Mouse (Mus musculus): ENCODE results near the gene Uimc1. TPM values are rescaled to one million over a fixed set of nuclear protein-coding genes. Genes with fewer than 3 reads are reported as not detected.
"Not testable (repeated sequence)": the region's sequence is repeated elsewhere in the genome, so short reads cannot be mapped to it uniquely, and the experiment has no call there.

The Uimc1 gene
- polyA plus RNA-seq, 1 experiment from 2014 or later, result 22.6 TPM

- H3K36me3 ChIP-seq, result no peaks in the 10 kb centered on the region; the same call in 1 of the 2 replicates
- no peak overlapping the region for H3K4me3 ChIP-seq
- H3K9ac ChIP-seq, result no peak overlapping the region
- ATAC-seq (ENCODE audit: low FRiP score, low read depth), result no peak
- no peak overlapping the region for H3K27ac ChIP-seq
- no peak overlapping the region for H3K4me2 ChIP-seq (replicated peaks)
- H3K9me3 ChIP-seq, result no peaks in the 10 kb centered on the region
- H3K27me3 ChIP-seq (replicated peaks), result no peaks in the 10 kb centered on the region
- H3K4me1 ChIP-seq, result peaks cover 15% of the 10 kb centered on the region
- WGBS, result 88% methylated on average over 3 of the region's 3 CpGs
These were observed 2.3 kb upstream of the Uimc1 start for GRCm38 (mm10) chr13:55102366-55102765.

- H3K4me1 ChIP-seq, result peaks cover 15% of the 10 kb centered on the region
- no peak for ATAC-seq (ENCODE audit: low FRiP score, low read depth)
- 96% methylated on average over 11 of the region's 11 CpGs for WGBS
- no peak overlapping the region for H3K9ac ChIP-seq
- H3K4me2 ChIP-seq (replicated peaks), result no peak overlapping the region
- no peak overlapping the region for H3K4me3 ChIP-seq
- H3K36me3 ChIP-seq, result no peaks in the 10 kb centered on the region
- no peaks in the 10 kb centered on the region for H3K27me3 ChIP-seq (replicated peaks)
- no peak overlapping the region for H3K27ac ChIP-seq
- H3K9me3 ChIP-seq, result no peaks in the 10 kb centered on the region
These were observed 1.5 kb upstream of the Uimc1 start for GRCm38 (mm10) chr13:55101627-55102026.

GRCm38 (mm10) chr13:55099066-55099725 lies 904 bp downstream of the Uimc1 start:
- H3K27ac ChIP-seq, result no peak overlapping the region
- peaks cover 9% of the 10 kb centered on the region; the same call in 1 of the 2 replicates for H3K4me1 ChIP-seq
- no peaks in the 10 kb centered on the region for H3K9me3 ChIP-seq
- no peaks in the 10 kb centered on the region for H3K36me3 ChIP-seq
- peak; percentile 21 for ATAC-seq (ENCODE audit: low FRiP score, low read depth)
- H3K27me3 ChIP-seq (replicated peaks), result no peaks in the 10 kb centered on the region
- H3K4me3 ChIP-seq, result peak overlapping the region; percentile 87
- WGBS, result 37% methylated on average over 20 of the region's 20 CpGs
- H3K4me2 ChIP-seq (replicated peaks), result peak overlapping the region; percentile 63
- H3K9ac ChIP-seq, result peak overlapping the region; percentile 86

GRCm38 (mm10) chr13:55097841-55098240 lies 2.3 kb downstream of the Uimc1 start:
- not testable (repeated sequence) for H3K4me3 ChIP-seq; H3K27me3 ChIP-seq (replicated peaks); H3K9me3 ChIP-seq; H3K36me3 ChIP-seq; H3K27ac ChIP-seq; H3K4me1 ChIP-seq; ATAC-seq (ENCODE audit: low FRiP score, low read depth); H3K9ac ChIP-seq; H3K4me2 ChIP-seq (replicated peaks)
- 92% methylated on average over 3 of the region's 3 CpGs for WGBS

- no peak overlapping the region for H3K4me2 ChIP-seq (replicated peaks)
- H3K36me3 ChIP-seq, result peaks cover 7% of the 10 kb centered on the region; the same call in 1 of the 2 replicates
- no peak for ATAC-seq (ENCODE audit: low FRiP score, low read depth)
- no peaks in the 10 kb centered on the region for H3K9me3 ChIP-seq
- H3K27me3 ChIP-seq (replicated peaks), result no peaks in the 10 kb centered on the region
- 92% methylated on average over 4 of the region's 4 CpGs for whole genome bisulfite sequencing
- H3K4me1 ChIP-seq, result no peaks in the 10 kb centered on the region
- H3K4me3 ChIP-seq, result no peak overlapping the region
- no peak overlapping the region for H3K27ac ChIP-seq
- H3K9ac ChIP-seq, result no peak overlapping the region
These were observed 7.5 kb downstream of the Uimc1 start for GRCm38 (mm10) chr13:55092588-55092987.

GRCm38 (mm10) chr13:55075597-55075996 lies 24.5 kb downstream of the Uimc1 start:
- H3K36me3 ChIP-seq, result peaks cover 8% of the 10 kb centered on the region; the same call in 1 of the 2 replicates
- whole genome bisulfite sequencing, result 55% methylated on average over 5 of the region's 5 CpGs
- H3K4me3 ChIP-seq, result no peak overlapping the region

GRCm38 (mm10) chr13:55071322-55071721 lies 28.8 kb downstream of the Uimc1 start:
- no peak for ATAC-seq (ENCODE audit: low FRiP score, low read depth)
- no peaks in the 10 kb centered on the region for H3K27me3 ChIP-seq (replicated peaks)
- H3K4me1 ChIP-seq, result no peaks in the 10 kb centered on the region
- no peak overlapping the region for H3K9ac ChIP-seq
- no peak overlapping the region for H3K4me2 ChIP-seq (replicated peaks)
- H3K36me3 ChIP-seq, result 0 out of 2 replicates have a peak, but pooled peaks cover 2% of the 10 kb centered on the region
- H3K4me3 ChIP-seq, result no peak overlapping the region
- WGBS, result 3% methylated on average over 3 of the region's 3 CpGs
- H3K27ac ChIP-seq, result no peak overlapping the region
- no peaks in the 10 kb centered on the region for H3K9me3 ChIP-seq

More at GRCm38 (mm10) chr13:55075597-55075996, 24.5 kb downstream of the Uimc1 start:
- ATAC-seq (ENCODE audit: low FRiP score, low read depth), result no peak
- Histone ChIP-seq H3K27me3 (replicated peaks) (no peaks in the 10 kb centered on the region), H3K27ac (no peak overlapping the region), H3K9ac (no peak overlapping the region), H3K9me3 (no peaks in the 10 kb centered on the region), H3K4me1 (no peaks in the 10 kb centered on the region), H3K4me2 (replicated peaks) (no peak overlapping the region)

- H3K4me3 ChIP-seq, result no peak overlapping the region
- H3K4me1 ChIP-seq, result no peaks in the 10 kb centered on the region
- no peaks in the 10 kb centered on the region for H3K27me3 ChIP-seq (replicated peaks)
- H3K9me3 ChIP-seq, result no peaks in the 10 kb centered on the region
- no peaks in the 10 kb centered on the region; the same call in 1 of the 2 replicates for H3K36me3 ChIP-seq
- H3K4me2 ChIP-seq (replicated peaks), result no peak overlapping the region
- no peak overlapping the region for H3K27ac ChIP-seq
- no peak for ATAC-seq (ENCODE audit: low FRiP score, low read depth)
- H3K9ac ChIP-seq, result no peak overlapping the region
- WGBS, result 68% methylated on average over 7 of the region's 7 CpGs
These were observed 30.4 kb downstream of the Uimc1 start for GRCm38 (mm10) chr13:55069719-55070118.

GRCm38 (mm10) chr13:55063276-55063675 lies 36.8 kb downstream of the Uimc1 start:
- no peak overlapping the region for H3K27ac ChIP-seq
- no peaks in the 10 kb centered on the region for H3K27me3 ChIP-seq (replicated peaks)
- no peaks in the 10 kb centered on the region; the same call in 1 of the 2 replicates for H3K36me3 ChIP-seq
- no peaks in the 10 kb centered on the region for H3K9me3 ChIP-seq
- H3K9ac ChIP-seq, result no peak overlapping the region
- no peak for ATAC-seq (ENCODE audit: low FRiP score, low read depth)
- WGBS, result 89% methylated on average over 2 of the region's 2 CpGs
- H3K4me3 ChIP-seq, result no peak overlapping the region
- no peak overlapping the region for H3K4me2 ChIP-seq (replicated peaks)
- H3K4me1 ChIP-seq, result no peaks in the 10 kb centered on the region

GRCm38 (mm10) chr13:55058042-55058441 lies 42.1 kb downstream of the Uimc1 start:
- no peaks in the 10 kb centered on the region for H3K4me1 ChIP-seq
- no peak overlapping the region for H3K4me3 ChIP-seq
- H3K27ac ChIP-seq, result no peak overlapping the region
- no peak overlapping the region for H3K9ac ChIP-seq
- H3K4me2 ChIP-seq (replicated peaks), result no peak overlapping the region
- no peaks in the 10 kb centered on the region for H3K9me3 ChIP-seq
- ATAC-seq (ENCODE audit: low FRiP score, low read depth), result no peak
- no peaks in the 10 kb centered on the region for H3K27me3 ChIP-seq (replicated peaks)
- H3K36me3 ChIP-seq, result peaks cover 4% of the 10 kb centered on the region
- WGBS, result 94% methylated on average over 2 of the region's 2 CpGs

GRCm38 (mm10) chr13:55047706-55048105 lies 52.4 kb downstream of the Uimc1 start:
- no peak overlapping the region for H3K9ac ChIP-seq
- no peaks in the 10 kb centered on the region for H3K4me1 ChIP-seq
- no peaks in the 10 kb centered on the region for H3K27me3 ChIP-seq (replicated peaks)
- WGBS, result 69% methylated on average over 3 of the region's 3 CpGs
- no peak overlapping the region for H3K4me3 ChIP-seq
- no peak for ATAC-seq (ENCODE audit: low FRiP score, low read depth)
- no peaks in the 10 kb centered on the region for H3K9me3 ChIP-seq
- no peak overlapping the region for H3K4me2 ChIP-seq (replicated peaks)
- H3K36me3 ChIP-seq, result peaks cover 6% of the 10 kb centered on the region
- no peak overlapping the region for H3K27ac ChIP-seq

- no peak overlapping the region for H3K27ac ChIP-seq
- H3K4me3 ChIP-seq, result no peak overlapping the region
- no peaks in the 10 kb centered on the region for H3K27me3 ChIP-seq (replicated peaks)
- peaks cover 6% of the 10 kb centered on the region for H3K36me3 ChIP-seq
- WGBS, result 96% methylated on average over 2 of the region's 2 CpGs
- H3K9ac ChIP-seq, result no peak overlapping the region
- ATAC-seq (ENCODE audit: low FRiP score, low read depth), result no peak
- no peak overlapping the region for H3K4me2 ChIP-seq (replicated peaks)
- no peaks in the 10 kb centered on the region for H3K9me3 ChIP-seq
- no peaks in the 10 kb centered on the region for H3K4me1 ChIP-seq
These were observed 60.1 kb downstream of the Uimc1 start for GRCm38 (mm10) chr13:55040016-55040415.

GRCm38 (mm10) chr13:55024215-55024614 lies 75.9 kb downstream of the Uimc1 start:
- Histone ChIP-seq H3K27me3 (replicated peaks) (no peaks in the 10 kb centered on the region), H3K27ac (no peak overlapping the region)
- WGBS, result 92% methylated on average over 2 of the region's 2 CpGs

More at GRCm38 (mm10) chr13:55024215-55024614, 75.9 kb downstream of the Uimc1 start:
- ATAC-seq (ENCODE audit: low FRiP score, low read depth), result no peak
- H3K4me2 ChIP-seq (replicated peaks), result no peak overlapping the region
- peaks cover 3% of the 10 kb centered on the region; the same call in 1 of the 2 replicates for H3K4me1 ChIP-seq
- no peak overlapping the region for H3K4me3 ChIP-seq
- no peaks in the 10 kb centered on the region for H3K9me3 ChIP-seq
- H3K9ac ChIP-seq, result no peak overlapping the region
- peaks cover 14% of the 10 kb centered on the region; the same call in 1 of the 2 replicates for H3K36me3 ChIP-seq
